Mouse (Mus musculus) urinary bladder, adult 2 months (tissue): ENCODE data around the gene Rasa3. TPM values are rescaled to one million over a fixed set of nuclear protein-coding genes. Genes with fewer than 3 reads are reported as not detected.
A peak's percentile ranks its signal among the peaks of the same experiment; 100 is the strongest.

ENCODE experiments used
- DNase-seq: peaks from one replicate; pipeline ENCODE4 v3.0.0; 2022; ENCODE audit warnings: low spot score
- polyA plus RNA-seq: library from polyadenylated mRNA; depleted of rRNA; stranded (reverse); fragments of >200 nt; gene quantifications from 2 replicates; pipeline ENCODE4 v1.2.3, GENCODE M21; 2012

Rasa3 gene
- polyA plus RNA-seq, 1 experiment: 49.5 TPM

GRCm38 (mm10) chr8:13685674-13686314 lies 8.4 kb upstream of the Rasa3 start:
- no peak for DNase-seq

GRCm38 (mm10) chr8:13684131-13684530 lies 6.7 kb upstream of the Rasa3 start:
- DNase-seq: no peak

GRCm38 (mm10) chr8:13678182-13678581 lies 779 bp upstream of the Rasa3 start:
- DNase-seq: no peak

- peak; percentile 48 for DNase-seq
Observed at GRCm38 (mm10) chr8:13676701-13677412, 546 bp downstream of the Rasa3 start.

GRCm38 (mm10) chr8:13676302-13676700 lies 1.1 kb downstream of the Rasa3 start:
- peak; percentile 50 for DNase-seq

- DNase-seq: no peak
Observed at GRCm38 (mm10) chr8:13675524-13675923, 1.9 kb downstream of the Rasa3 start.

GRCm38 (mm10) chr8:13675121-13675520 lies 2.3 kb downstream of the Rasa3 start:
- no peak for DNase-seq

- no peak for DNase-seq
Observed at GRCm38 (mm10) chr8:13674294-13675010, 3.0 kb downstream of the Rasa3 start.

GRCm38 (mm10) chr8:13673215-13673614 lies 4.2 kb downstream of the Rasa3 start:
- no peak for DNase-seq

- DNase-seq: no peak
Observed at GRCm38 (mm10) chr8:13671246-13672003, 6.0 kb downstream of the Rasa3 start.

GRCm38 (mm10) chr8:13670011-13670471 lies 7.4 kb downstream of the Rasa3 start:
- DNase-seq: no peak

GRCm38 (mm10) chr8:13668367-13668766 lies 9.0 kb downstream of the Rasa3 start:
- DNase-seq: no peak

- DNase-seq: no peak
Observed at GRCm38 (mm10) chr8:13667917-13668316, 9.5 kb downstream of the Rasa3 start.

GRCm38 (mm10) chr8:13665944-13666343 lies 11.5 kb downstream of the Rasa3 start:
- DNase-seq: no peak

GRCm38 (mm10) chr8:13665538-13665937 lies 11.9 kb downstream of the Rasa3 start:
- DNase-seq: no peak

GRCm38 (mm10) chr8:13664711-13665210 lies 12.6 kb downstream of the Rasa3 start:
- no peak for DNase-seq

- no peak for DNase-seq
Observed at GRCm38 (mm10) chr8:13660323-13660722, 17.1 kb downstream of the Rasa3 start.

GRCm38 (mm10) chr8:13657479-13657878 lies 19.9 kb downstream of the Rasa3 start:
- no peak for DNase-seq

- no peak for DNase-seq
Observed at GRCm38 (mm10) chr8:13655033-13655351, 22.4 kb downstream of the Rasa3 start.

- no peak for DNase-seq
Observed at GRCm38 (mm10) chr8:13654350-13655032, 22.9 kb downstream of the Rasa3 start.

GRCm38 (mm10) chr8:13650541-13651191 lies 26.7 kb downstream of the Rasa3 start:
- no peak for DNase-seq
